Mouse (Mus musculus) midbrain, embryonic 10.5 days (tissue): Measurements from ENCODE around the gene Pde6d. TPM values are rescaled to one million over a fixed set of nuclear protein-coding genes. Genes with fewer than 3 reads are reported as not detected.

Source experiments
- polyA plus RNA-seq: library from polyadenylated mRNA; unstranded; fragments of >200 nt; fragmentation: Nextera tagmentation; extraction: Ambion mirVana; gene quantifications from 2 replicates; pipeline ENCODE4 v1.2.1, GENCODE M21; 2016

The Pde6d gene
- polyA plus RNA-seq, 1 experiment from 2014 or later = 78.9 TPM

Other genes starting within 250 kb of the Pde6d start
- 447 and 502 TPM in 2 replicates for gene Ncl, start 223.2 kb downstream of the Pde6d start, polyA plus RNA-seq
- gene Nmur1, start 156.4 kb downstream of the Pde6d start, polyA plus RNA-seq = not detected in 2 replicates
- 0.07 and 0.11 TPM in 2 replicates for gene Tex44, start 156.3 kb downstream of the Pde6d start, polyA plus RNA-seq
- 2,732 and 2,904 TPM in 2 replicates for gene Ptma, start 55.9 kb downstream of the Pde6d start, polyA plus RNA-seq
- 72.3 and 73.5 TPM in 2 replicates for gene Cops7b, start 275 bp upstream of the Pde6d start, polyA plus RNA-seq
- gene Nppc, start 87.9 kb upstream of the Pde6d start, polyA plus RNA-seq = 0.94 and 1.9 TPM in 2 replicates
- gene Dis3l2, start 121.2 kb upstream of the Pde6d start, polyA plus RNA-seq = 33.3 and 35.4 TPM in 2 replicates